Mouse (Mus musculus): ENCODE measurements around the gene Rbms2.
"Not testable (repeated sequence)": the region's sequence is repeated elsewhere in the genome, so short reads cannot be mapped to it uniquely, and the experiment has no call there.

The Rbms2 gene

DNA sequence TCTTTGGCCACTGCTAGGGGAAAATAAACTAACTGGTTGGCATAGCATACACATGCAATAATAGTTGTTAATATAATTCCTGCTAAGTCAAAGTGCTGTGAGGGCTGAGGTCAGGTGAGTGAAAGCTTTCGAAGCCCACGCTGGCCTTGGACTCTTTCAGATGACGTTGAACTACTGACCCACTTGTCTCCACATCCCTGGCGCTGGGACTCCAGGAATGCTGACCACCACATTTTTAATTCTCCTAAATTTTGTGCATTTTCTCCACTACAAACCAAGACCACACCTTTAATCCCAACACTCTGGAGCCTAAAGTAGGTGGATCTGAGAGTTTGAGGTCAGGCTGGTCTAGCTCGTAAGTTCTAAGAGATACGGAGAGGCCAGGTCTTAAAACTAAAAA lies 13.0 kb upstream of the Rbms2 start:
- in situ Hi-C loops (cut with MboI, MseI) = loop anchor here (5.0 kb wide), 1 partner anchor 101 kb away; the partner anchor contains the start of gene Baz2a

DNA sequence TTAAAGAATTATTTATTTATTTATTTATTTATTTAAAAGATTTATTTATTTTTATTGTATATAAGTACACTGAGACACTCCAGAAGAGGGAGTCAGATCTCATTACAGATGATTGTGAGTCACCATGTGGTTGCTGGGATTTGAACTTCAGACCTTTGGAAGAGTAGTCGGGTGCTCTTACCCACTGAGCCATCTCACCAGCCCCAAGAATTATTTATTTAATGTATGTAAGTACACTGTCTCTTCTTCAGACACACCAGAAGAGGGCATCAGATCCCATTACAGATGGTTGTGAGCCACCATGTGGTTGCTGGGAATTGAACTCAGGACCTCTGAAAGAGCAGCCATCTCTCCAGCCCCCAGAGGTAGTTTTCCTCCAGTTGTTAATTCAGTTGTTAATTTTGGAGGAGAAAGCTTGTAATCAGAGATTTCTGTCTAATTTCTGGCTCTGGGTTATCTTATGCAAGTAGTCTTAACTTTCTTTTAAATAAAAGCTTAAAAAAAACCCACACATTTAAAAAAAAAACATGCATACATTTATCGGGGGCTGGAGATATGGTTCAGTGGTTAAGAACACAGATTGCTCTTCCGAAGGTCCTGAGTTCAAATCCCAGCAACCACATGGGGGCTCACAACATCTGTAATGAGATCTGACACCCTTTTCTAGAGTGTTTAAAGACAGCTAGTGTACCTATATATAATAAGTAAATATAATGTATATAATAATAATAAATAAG lies 12.1 kb upstream of the Rbms2 start:
- in situ Hi-C loops (cut with MboI, MseI) = loop anchor here (5.0 kb wide), 1 partner anchor 100 kb away; the partner anchor contains the start of gene Baz2a

DNA sequence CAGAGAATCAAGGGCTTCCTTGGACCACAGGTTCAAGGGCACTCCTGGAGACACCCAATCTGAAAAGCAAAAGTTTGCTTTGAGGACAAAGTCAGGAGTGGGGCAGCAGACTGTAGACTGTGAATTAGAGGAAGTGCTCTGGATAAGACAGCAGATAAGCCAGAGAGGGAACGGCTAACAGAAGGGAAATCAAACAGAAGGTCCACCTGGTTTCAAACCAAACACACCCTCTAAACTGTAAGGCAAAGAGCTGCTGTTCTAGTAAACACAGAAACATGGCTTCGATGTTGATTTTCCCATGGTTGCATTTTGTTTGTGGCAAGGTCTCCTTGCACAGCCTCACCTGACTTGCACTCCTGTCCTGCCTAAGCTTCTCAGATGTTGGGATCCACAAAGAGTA lies 11.4 kb upstream of the Rbms2 start:
- in situ Hi-C loops (cut with MboI, MseI) = loop anchor here (5.0 kb wide), 1 partner anchor 99 kb away; the partner anchor contains the start of gene Baz2a

DNA sequence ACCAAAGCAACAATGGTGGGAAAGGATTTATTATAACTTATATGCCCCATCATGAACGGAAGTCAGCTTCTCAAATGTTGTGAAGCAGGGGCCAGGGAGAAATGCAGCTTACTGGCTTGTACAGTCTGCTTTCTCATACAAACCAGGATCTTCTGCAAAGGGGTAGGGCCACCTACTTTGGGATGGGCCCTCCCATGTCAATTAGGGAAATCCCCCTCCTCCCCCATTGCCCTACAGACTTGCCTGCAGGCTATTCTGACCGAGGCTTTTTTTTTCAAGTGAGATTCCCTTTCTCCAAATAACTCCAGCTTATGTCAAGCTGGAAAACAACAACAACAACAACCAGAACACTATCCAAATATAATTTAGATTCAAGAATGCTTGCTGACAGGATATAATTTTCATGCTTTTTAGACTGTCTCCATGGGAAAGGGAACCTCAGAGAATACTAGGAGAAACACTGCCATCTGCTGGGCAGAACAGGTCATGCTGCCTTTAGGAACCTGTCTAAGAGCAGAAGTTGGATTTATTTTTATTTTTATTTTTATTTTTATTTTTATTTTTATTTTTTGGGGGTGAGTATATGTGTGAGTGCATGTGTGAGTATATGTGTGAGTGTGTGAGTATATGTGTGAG lies 8.3 kb upstream of the Rbms2 start:
- in situ Hi-C loops (cut with MboI, MseI) = loop anchor here (5.0 kb wide), 2 partner anchors 46 to 661 kb away; no protein-coding TSS in a partner anchor

DNA sequence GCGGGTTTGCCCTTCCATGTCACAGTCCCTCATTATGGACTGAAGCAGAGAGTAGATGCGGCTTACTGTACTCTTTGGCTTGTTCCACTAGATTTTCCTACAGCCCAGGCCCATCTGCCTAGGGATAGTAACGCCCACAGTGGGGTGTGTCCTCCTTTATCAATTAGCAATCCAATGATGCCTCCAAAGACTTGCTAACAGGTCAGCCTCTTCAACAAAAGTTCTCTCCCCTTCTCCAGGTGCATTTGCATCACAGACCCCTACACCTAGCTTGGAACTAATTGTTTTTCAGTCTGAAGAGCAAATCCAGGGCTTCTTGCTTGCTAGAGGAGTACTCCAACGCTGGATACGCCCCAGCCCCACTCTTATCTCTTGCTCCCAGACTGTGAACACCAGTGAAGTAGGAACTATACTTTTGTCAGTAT lies 7.1 kb upstream of the Rbms2 start:
- in situ Hi-C loops (cut with MboI, MseI) = loop anchor here (5.0 kb wide), 2 partner anchors 45 to 660 kb away; no protein-coding TSS in a partner anchor

DNA sequence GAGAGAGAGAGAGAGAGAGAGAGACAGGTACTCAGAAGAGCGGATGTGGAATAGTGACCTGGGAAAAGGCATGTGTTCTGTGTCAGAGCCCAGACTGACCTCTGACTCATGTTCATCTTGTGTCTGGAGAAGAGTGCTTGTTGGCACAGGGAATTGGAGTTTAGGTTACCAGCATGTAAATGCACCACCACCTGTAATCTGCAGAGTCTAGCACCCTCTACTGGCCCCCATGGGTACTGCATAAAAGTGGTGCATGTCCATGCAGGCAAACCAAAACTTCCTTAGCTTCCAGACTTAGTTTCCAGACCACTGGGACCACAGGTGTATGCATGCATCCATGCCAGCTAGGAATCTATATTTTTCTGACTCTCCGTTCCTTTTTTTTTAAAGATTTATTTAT lies 5.9 kb upstream of the Rbms2 start:
- in situ Hi-C loops (cut with MboI, MseI) = loop anchor here (5.0 kb wide), 2 partner anchors 44 to 659 kb away; no protein-coding TSS in a partner anchor

DNA sequence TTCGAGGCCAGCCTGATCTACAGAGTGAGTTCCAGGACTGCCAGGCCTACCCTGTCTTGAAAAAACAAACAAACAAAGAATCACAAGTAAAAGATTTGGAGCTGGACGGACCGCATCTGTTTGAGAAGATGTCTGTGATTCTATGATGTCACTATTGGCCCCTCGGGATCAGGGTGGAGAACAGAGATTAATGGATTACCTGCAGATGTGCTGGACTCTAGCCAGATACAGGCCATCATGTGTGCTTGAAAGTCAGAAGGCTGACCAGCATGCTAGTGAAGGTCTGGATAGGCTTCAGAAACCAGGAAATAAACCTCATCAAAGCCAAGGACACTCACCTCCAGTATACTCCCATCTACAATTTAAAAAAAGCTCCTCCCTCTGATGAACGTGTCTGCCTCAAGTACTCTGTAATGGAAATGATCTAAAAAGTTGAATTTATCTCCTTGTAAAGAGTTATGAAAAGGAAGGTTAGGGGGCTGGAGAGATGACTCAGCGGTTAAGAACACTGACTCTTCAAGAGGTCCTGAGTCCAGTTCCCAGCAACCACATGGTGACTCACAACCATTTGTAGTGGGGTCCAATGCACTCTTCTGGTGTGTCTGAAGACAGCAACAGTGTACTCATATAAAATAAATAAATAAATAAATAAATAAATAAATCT lies 5.3 kb upstream of the Rbms2 start:
- in situ Hi-C loops (cut with MboI, MseI) = loop anchor here (5.0 kb wide), 2 partner anchors 43 to 658 kb away; no protein-coding TSS in a partner anchor

DNA sequence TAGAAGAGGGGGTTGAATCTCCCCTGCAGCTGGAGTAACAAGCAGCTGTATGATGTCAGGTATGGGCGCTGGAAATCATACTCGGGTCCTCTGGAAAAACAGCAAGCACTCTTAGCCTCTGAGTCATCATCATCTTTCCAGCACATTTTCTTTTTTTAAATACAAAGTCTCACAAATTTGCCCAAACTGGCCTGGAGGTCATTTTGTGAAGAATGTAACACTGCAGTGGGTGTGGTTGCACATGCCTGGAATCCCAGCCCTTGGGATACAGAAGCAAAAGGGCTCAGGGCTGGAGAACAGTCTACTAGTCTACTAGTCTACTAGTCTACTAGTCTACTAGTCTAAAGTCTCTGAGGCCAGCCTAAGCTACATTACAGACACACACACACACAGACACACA lies 4.2 kb upstream of the Rbms2 start:
- in situ Hi-C loops (cut with MboI, MseI) = no loop called here

DNA sequence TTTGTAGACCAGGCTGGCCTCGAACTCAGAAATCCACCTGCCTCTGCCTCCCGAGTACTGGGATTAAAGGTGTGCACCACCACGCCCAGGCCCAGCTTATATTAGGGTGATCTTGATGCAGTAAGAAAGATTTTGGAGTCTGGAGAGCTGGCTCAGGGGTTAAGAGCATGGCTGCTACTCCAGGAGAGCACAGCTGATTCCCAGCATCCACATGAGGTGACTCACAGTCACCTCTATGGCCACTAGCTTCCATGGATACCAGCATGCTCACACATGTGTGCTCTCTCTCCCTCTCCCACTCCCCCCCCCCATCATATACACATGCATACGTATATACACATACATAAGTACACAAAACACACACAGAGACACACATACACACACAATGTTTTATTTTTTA lies 2.8 kb downstream of the Rbms2 start:
- in situ Hi-C loops (cut with MboI, MseI) = no loop called here

DNA sequence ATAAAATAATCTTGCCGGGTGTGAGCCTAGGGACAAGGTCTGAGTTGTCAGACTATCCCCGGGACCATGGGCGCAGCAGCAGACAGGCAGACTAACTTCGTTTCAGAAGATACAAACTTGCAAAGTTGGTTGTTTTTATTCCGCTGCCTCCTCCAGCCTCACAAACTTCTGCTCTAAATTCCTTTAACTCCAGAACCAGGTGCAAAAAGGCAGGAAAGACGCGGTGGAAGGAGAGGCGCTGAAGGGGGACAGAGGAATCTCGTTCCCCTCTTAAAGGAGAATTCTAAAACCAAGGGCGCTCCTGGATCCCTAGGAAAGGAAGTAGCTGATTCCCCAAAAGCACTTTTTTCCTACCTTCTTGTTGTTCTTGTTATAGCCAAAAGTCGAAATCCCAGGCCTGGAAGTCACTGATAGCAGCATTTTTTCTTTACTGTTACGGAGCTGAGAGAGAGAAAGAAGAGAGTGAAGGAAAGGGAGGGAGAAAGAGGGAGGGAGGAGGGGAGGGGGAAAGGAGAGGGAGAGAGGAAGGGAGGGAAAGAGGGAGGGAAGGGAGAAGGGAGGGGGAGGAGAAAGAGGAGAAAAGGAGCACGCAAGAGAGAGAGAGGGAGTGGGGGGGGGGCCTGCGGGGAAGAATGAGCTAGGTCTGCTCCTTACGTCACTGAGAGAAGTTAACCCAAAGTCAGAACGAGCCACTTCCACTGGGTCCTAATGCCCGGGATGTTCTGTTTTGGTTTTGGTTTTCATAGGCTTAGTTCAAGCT lies 3.9 kb downstream of the Rbms2 start:
- in situ Hi-C loops (cut with MboI, MseI) = no loop called here

DNA sequence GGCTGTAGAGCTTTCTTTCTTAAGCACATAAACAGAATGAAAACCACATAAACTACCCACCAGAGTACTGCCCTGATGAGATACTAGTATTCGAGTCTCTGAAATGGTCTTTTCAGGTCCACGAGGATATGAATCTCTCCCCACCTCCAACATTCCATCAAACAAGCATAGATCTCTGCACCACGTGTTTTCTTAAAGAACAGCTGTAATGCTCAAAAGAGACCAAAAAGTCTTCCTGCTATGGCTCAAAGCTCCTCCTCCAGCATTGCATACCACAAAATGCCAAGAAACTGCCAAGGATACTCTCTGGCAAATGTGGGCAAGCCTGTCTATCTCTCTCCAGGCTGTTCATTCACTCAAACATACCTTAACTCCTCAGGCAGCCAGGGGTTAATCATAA lies 4.8 kb downstream of the Rbms2 start:
- in situ Hi-C loops (cut with MboI, MseI) = no loop called here

DNA sequence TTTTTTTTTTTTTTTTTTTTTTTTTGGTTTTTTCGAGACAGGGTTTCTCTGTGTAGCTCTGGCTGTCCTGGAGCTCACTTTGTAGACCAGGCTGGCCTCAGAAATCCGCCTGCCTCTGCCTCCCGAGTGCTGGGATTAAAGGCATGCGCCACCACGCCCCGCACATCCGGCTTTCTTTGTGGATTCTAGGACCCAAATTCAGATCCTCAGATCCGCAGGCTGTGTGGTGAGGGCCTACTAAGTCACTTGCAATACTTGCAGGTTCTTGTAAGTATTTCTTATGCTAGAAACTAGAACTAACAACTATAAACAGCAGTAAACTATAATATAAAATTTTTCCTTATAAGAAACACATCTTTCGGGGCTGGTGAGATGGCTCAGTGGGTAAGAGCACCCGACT lies 8.7 kb downstream of the Rbms2 start:
- in situ Hi-C loops (cut with MboI, MseI) = not testable (repeated sequence)

DNA sequence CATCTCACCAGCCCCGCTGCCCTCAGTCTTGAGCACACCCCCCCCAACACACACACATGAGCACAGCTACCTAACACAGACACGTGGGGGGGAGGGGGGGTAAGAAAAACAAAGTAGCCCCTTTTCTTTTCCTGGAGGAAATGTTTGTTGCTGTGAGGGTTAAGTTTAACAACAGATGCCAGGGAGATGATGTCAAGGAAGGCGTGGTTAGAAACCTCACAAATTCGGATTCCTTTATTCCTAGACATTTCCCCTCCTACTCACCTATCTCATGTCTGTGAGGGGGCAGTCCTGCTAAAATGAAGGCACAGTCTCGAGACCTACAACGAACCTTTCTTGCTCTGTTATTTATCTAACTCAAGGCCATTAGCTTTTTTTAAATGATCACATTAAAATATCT lies 13.0 kb downstream of the Rbms2 start:
- in situ Hi-C loops (cut with MboI, MseI) = no loop called here

DNA sequence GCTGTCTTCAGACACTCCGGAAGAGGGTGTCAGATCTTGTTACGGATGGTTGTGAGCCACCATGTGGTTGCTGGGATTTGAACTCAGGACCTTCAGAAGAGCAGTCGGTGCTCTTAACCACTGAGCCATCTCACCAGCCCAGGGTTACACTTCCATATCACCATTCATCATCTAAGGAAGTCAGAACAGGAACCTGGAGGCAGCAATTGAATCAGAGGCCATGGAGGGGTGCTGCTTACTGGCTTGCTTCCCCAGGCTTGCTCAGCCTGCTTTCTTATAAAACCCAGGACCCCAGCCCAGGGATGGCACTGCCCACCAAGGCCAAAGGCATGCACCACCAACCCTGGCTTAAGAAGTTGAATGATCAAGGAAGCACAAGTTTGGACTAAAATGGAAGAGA lies 14.4 kb downstream of the Rbms2 start:
- in situ Hi-C loops (cut with MboI, MseI) = not testable (repeated sequence)

DNA sequence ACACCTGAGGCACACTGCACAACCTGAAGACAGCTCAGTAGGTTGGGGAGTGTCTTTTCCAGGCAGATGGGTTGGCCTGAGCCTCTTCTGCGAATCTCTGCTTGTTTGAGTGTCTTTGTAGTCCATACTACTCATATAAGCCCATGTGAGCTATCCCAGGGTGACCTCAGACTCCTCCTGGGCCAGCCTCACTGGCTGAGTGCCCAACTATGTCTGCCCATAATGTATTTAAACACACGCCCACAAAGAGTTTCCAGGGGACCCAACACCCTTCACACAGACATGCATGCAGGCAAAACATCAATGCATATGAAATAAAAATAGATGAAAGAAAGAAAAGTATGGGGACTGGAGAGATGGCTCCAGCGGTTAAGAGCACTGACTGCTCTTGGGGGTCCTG lies 26.1 kb downstream of the Rbms2 start:
- in situ Hi-C loops (cut with MboI, MseI) = no loop called here

DNA sequence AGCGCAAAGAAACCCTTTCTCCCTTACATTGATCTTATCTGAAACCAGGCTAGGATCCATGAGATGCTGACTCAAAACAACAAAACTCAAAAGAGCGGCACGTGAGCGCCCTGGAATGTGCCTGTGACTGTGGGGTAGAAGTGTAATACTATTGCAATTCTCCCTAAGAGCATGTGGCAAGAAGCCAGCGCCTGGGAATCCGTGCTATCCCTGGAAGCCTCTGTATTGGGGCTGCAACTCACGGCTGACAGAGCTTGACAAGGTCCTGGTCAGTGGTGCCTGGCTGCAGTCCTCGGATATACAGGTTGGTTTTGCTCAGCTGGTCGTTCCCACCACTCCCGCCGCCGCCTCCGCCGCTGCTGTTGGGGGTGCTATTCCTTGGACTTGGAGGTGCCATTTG lies 29.2 kb downstream of the Rbms2 start:
- in situ Hi-C loops (cut with MboI, MseI) = no loop called here

DNA sequence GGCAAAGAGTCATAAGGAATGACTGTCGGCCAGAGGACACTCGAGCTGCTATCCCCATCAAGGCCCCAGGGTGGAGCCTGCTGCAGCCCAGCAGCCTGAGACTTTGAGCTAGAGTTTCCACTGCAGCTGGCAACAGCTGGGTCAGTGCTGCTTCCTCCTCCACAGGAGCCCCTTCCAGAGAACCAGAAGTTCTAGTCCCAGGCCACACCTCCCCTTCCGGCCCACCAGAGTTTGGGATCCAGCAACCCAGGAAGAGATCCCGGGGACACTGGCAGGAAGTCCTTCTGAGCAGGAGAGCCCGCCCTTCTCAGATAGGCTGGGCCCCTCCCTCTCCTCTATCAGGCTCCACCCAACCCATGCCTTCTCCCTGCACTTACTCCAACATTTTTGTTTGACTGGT lies 30.5 kb downstream of the Rbms2 start:
- in situ Hi-C loops (cut with MboI, MseI) = no loop called here

DNA sequence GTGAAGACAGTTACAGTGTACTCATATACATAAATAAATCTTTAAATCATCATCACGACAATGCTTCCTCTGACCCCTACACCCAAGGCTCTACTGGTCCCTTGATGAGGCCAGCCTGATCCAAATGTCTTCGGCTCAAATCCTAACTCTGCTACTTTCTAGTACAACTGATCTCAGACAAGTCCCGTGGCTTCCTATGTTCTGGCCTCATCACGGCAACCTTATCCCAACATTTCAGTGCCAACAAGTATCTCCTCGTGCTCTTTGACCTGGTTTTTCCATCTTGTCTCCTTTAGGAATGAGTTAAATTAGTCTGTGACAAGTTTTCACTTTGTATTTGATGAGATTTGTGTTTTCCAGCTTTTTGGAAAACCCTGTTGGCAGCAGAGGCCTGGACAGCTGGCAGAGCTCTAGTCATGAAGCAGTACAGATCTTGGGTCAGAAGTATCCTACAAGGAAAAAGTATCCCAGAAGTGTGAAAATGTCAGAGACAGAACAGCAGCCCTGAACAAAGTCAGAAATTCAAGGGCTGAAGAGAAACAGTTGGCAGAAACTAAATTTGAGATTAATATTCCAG lies 31.2 kb downstream of the Rbms2 start:
- in situ Hi-C loops (cut with MboI, MseI) = no loop called here

DNA sequence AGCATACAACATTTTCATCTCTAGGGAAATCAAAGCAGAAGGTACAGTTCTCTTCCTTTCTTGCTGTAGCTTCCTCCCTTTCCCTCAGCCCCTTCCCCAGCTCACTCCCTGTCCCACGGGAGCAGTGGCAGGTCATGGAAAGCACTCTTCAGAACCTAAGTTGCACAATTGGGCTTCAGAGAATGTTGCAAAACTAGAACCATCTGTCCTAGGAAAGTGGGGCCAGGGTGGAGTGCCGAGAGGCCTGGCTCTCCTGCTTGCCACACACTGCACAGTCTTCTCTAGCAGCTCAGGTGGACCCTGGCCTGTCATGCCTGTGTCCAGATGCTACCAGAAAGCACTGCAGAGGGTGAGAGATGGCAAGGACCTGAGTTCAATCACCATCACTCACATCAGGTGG lies 35.1 kb downstream of the Rbms2 start:
- in situ Hi-C loops (cut with MboI, MseI) = loop anchor here (5.0 kb wide), 1 partner anchor 42 kb away; no protein-coding TSS in a partner anchor

DNA sequence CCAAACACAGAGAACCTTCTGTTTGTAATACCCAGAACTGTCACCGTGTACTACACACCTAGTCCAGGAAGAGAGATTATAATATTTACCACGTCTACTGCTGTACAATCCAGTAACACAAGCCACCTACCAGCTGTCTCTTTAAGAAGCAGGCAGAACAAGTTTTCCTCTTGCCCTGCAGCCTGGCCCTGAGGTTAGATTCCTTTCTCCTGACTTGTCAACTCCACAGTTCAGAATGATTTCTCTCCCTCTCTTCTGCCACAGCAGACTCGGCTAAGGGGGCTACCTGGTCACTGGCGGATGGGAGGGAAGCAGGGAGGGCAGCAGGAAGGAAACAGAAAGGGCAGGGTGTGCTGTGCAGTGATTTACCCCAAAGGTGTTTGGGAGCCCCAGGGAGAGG lies 36.4 kb downstream of the Rbms2 start:
- in situ Hi-C loops (cut with MboI, MseI) = loop anchor here (5.0 kb wide), 1 partner anchor 44 kb away; no protein-coding TSS in a partner anchor

DNA sequence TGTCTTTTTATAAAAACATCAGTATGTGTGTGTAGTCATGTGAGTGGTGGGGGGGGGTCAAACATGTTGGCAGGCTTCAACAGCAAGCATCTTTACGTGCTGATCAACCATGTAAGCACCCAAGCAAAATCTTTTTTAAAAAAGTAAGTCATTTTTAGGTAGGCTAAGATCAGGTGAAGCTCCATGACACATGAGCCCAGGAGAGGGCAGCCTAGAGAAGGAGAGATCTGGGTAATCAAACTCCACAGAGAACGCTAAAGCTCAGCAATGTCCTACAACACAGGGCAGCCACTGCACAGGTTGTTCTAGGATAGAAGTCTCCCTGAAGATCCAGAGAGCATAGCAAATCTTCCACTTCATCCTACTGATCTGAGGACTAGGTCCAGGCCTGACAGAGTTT lies 37.9 kb downstream of the Rbms2 start:
- in situ Hi-C loops (cut with MboI, MseI) = loop anchor here (5.0 kb wide), 1 partner anchor 45 kb away; no protein-coding TSS in a partner anchor
